Mouse (Mus musculus) hindbrain, embryonic 16.5 days (tissue): ENCODE measurements around the gene Slc31a2. TPM values are rescaled to one million over a fixed set of nuclear protein-coding genes. Genes with fewer than 3 reads are reported as not detected.

Source experiments
- ATAC-seq: fragments of 200-750 bp; cut with Nextera tagmentation; 2 replicates; pipeline ENCODE4 v1.8.0; 2017; ENCODE audit warnings: moderate TSS enrichment, moderate library complexity
- H3K27ac ChIP-seq: fragments of 300-500 bp; sonication (generic); 2 replicates; pipeline ENCODE4 v1.5.1; 2014; ENCODE audit warnings: low read depth, mild to moderate bottlenecking, control low read depth, low read length, moderate library complexity
- H3K27me3 ChIP-seq: fragments of 300-500 bp; sonication (generic); replicated peaks from 2 replicates; pipeline ENCODE4 v1.6.1; 2014; ENCODE audit warnings: low read length; ENCODE audit not compliant: control insufficient read depth, insufficient read depth
- H3K36me3 ChIP-seq: fragments of 300-500 bp; sonication (generic); 2 replicates; pipeline ENCODE4 v1.6.1; 2014; ENCODE audit warnings: mild to moderate bottlenecking, low read length, moderate library complexity, mixed read lengths; ENCODE audit not compliant: control insufficient read depth, insufficient read depth
- H3K4me1 ChIP-seq: fragments of 300-500 bp; sonication (generic); 2 replicates; pipeline ENCODE4 v1.6.1; 2014; ENCODE audit warnings: low read depth, low read length; ENCODE audit not compliant: control insufficient read depth, insufficient read depth
- H3K4me2 ChIP-seq: fragments of 300-500 bp; sonication (generic); 2 replicates; pipeline ENCODE4 v1.6.1; 2014; ENCODE audit warnings: mild to moderate bottlenecking, low read length, control low read depth, moderate library complexity
- H3K4me3 ChIP-seq: fragments of 300-500 bp; sonication (generic); 2 replicates; pipeline ENCODE4 v1.5.1; 2014; ENCODE audit warnings: mild to moderate bottlenecking, low read length, control low read depth, moderate library complexity
- H3K9ac ChIP-seq: fragments of 300-500 bp; sonication (generic); 2 replicates; pipeline ENCODE4 v1.6.1; 2014; ENCODE audit warnings: low read depth, mild to moderate bottlenecking, control low read depth, low read length, moderate library complexity
- H3K9me3 ChIP-seq: fragments of 300-500 bp; sonication (generic); 2 replicates; pipeline ENCODE4 v1.6.1; 2014; ENCODE audit warnings: mild to moderate bottlenecking, low read length, moderate library complexity; ENCODE audit not compliant: control insufficient read depth
- WGBS: fragments of 180-500 bp; shearing (Covaris S2); extraction: QIAGEN DNeasy Blood & Tissue Kit; methylation state at CpG from one replicate; pipeline ENCODE4 v1.1.7; 2014; 5-methylcytosine and 5-hydroxymethylcytosine counted together
- polyA plus RNA-seq: library from polyadenylated mRNA; unstranded; fragments of >200 nt; fragmentation: Nextera tagmentation; extraction: Ambion mirVana; gene quantifications from 2 replicates; pipeline ENCODE4 v1.2.1, GENCODE M21; 2015

Gene Slc31a2
- polyA plus RNA-seq, 1 experiment from 2014 or later = 18.2 TPM

GRCm38 (mm10) chr4:62286992-62287900 lies 24.9 kb downstream of the Slc31a2 start:
- H3K4me3 ChIP-seq = peak overlapping the region; percentile 77
- no peaks in the 10 kb centered on the region for H3K36me3 ChIP-seq
- H3K27me3 ChIP-seq = no peaks in the 10 kb centered on the region
- H3K4me1 ChIP-seq = peaks cover 18% of the 10 kb centered on the region
- H3K4me2 ChIP-seq = peak overlapping the region; percentile 56
- H3K9ac ChIP-seq = peak overlapping the region; percentile 75
- H3K27ac ChIP-seq = no peak overlapping the region; the same call in 1 of the 2 replicates
- no peak for ATAC-seq
- 11% methylated on average over 12 of the region's 12 CpGs for WGBS
- no peaks in the 10 kb centered on the region for H3K9me3 ChIP-seq

GRCm38 (mm10) chr4:62289226-62289625 lies 26.9 kb downstream of the Slc31a2 start:
- peaks cover 18% of the 10 kb centered on the region for H3K4me1 ChIP-seq
- H3K27ac ChIP-seq = no peak overlapping the region
- H3K36me3 ChIP-seq = peaks cover 3% of the 10 kb centered on the region; the same call in 1 of the 2 replicates
- H3K27me3 ChIP-seq = no peaks in the 10 kb centered on the region
- H3K4me3 ChIP-seq = no peak overlapping the region
- H3K9me3 ChIP-seq = no peaks in the 10 kb centered on the region
- 89% methylated on average over 7 of the region's 7 CpGs for WGBS
- no peak for ATAC-seq
- H3K9ac ChIP-seq = no peak overlapping the region
- H3K4me2 ChIP-seq = no peak overlapping the region

- peaks cover 5% of the 10 kb centered on the region; the same call in 1 of the 2 replicates for H3K36me3 ChIP-seq
- H3K4me1 ChIP-seq = peaks cover 16% of the 10 kb centered on the region
- 93% methylated on average over 9 of the region's 9 CpGs for whole genome bisulfite sequencing
- H3K4me2 ChIP-seq = no peak overlapping the region
- H3K9ac ChIP-seq = no peak overlapping the region
- no peak overlapping the region for H3K27ac ChIP-seq
- no peaks in the 10 kb centered on the region for H3K27me3 ChIP-seq
- ATAC-seq = no peak
- no peak overlapping the region for H3K4me3 ChIP-seq
- no peaks in the 10 kb centered on the region for H3K9me3 ChIP-seq
Observed at GRCm38 (mm10) chr4:62290816-62291505, 28.6 kb downstream of the Slc31a2 start.

GRCm38 (mm10) chr4:62292461-62293180 lies 30.3 kb downstream of the Slc31a2 start:
- H3K4me3 ChIP-seq = no peak overlapping the region
- ATAC-seq = no peak
- 42% methylated on average over 8 of the region's 8 CpGs for WGBS

GRCm38 (mm10) chr4:62293219-62293861 lies 31.0 kb downstream of the Slc31a2 start:
- Histone ChIP-seq H3K4me1 (peaks cover 4% of the 10 kb centered on the region), H3K27me3 (no peaks in the 10 kb centered on the region), H3K27ac (no peak overlapping the region), H3K4me3 (no peak overlapping the region), H3K9ac (no peak overlapping the region), H3K9me3 (no peaks in the 10 kb centered on the region), H3K4me2 (no peak overlapping the region), H3K36me3 (peaks cover 13% of the 10 kb centered on the region)
- ATAC-seq = no peak
- WGBS = 57% methylated on average over 10 of the region's 10 CpGs

More at GRCm38 (mm10) chr4:62292461-62293180, 30.3 kb downstream of the Slc31a2 start:
- H3K9ac ChIP-seq = no peak overlapping the region
- no peak overlapping the region for H3K4me2 ChIP-seq
- H3K27me3 ChIP-seq = no peaks in the 10 kb centered on the region
- no peak overlapping the region for H3K27ac ChIP-seq
- H3K4me1 ChIP-seq = peaks cover 12% of the 10 kb centered on the region
- H3K9me3 ChIP-seq = no peaks in the 10 kb centered on the region
- H3K36me3 ChIP-seq = peaks cover 10% of the 10 kb centered on the region

GRCm38 (mm10) chr4:62294741-62295140 lies 32.4 kb downstream of the Slc31a2 start:
- no peaks in the 10 kb centered on the region for H3K27me3 ChIP-seq
- H3K27ac ChIP-seq = no peak overlapping the region
- no peak for ATAC-seq
- no peak overlapping the region for H3K4me2 ChIP-seq
- H3K9me3 ChIP-seq = no peaks in the 10 kb centered on the region
- no peaks in the 10 kb centered on the region for H3K4me1 ChIP-seq
- WGBS = 100% methylated on average over 1 of the region's 1 CpGs
- H3K9ac ChIP-seq = no peak overlapping the region
- no peak overlapping the region for H3K4me3 ChIP-seq
- H3K36me3 ChIP-seq = peaks cover 16% of the 10 kb centered on the region

GRCm38 (mm10) chr4:62297280-62298130 lies 35.1 kb downstream of the Slc31a2 start:
- WGBS = 93% methylated on average over 3 of the region's 3 CpGs
- Histone ChIP-seq H3K9me3 (no peaks in the 10 kb centered on the region), H3K4me3 (no peak overlapping the region), H3K4me1 (no peaks in the 10 kb centered on the region), H3K36me3 (peaks cover 24% of the 10 kb centered on the region), H3K27me3 (no peaks in the 10 kb centered on the region), H3K27ac (no peak overlapping the region), H3K4me2 (no peak overlapping the region), H3K9ac (no peak overlapping the region)
- ATAC-seq = no peak

GRCm38 (mm10) chr4:62300001-62300400 lies 37.6 kb downstream of the Slc31a2 start:
- Histone ChIP-seq H3K4me1 (no peaks in the 10 kb centered on the region), H3K4me2 (no peak overlapping the region), H3K36me3 (peaks cover 39% of the 10 kb centered on the region), H3K4me3 (no peak overlapping the region), H3K9ac (no peak overlapping the region), H3K27ac (no peak overlapping the region), H3K27me3 (no peaks in the 10 kb centered on the region), H3K9me3 (no peaks in the 10 kb centered on the region)
- no peak for ATAC-seq
- WGBS = 97% methylated on average over 2 of the region's 2 CpGs
